Mouse (Mus musculus) limb, embryonic 15.5 days (tissue): Measurements from ENCODE around the gene Rsph1. TPM values are rescaled to one million over a fixed set of nuclear protein-coding genes. Genes with fewer than 3 reads are reported as not detected.
"Not testable (repeated sequence)": the region's sequence is repeated elsewhere in the genome, so short reads cannot be mapped to it uniquely, and the experiment has no call there.

ENCODE experiments used
- ATAC-seq: fragments of 200-750 bp; cut with Nextera tagmentation; 2 replicates; pipeline ENCODE4 v1.8.0; 2017; ENCODE audit warnings: low read depth, moderate TSS enrichment; ENCODE audit not compliant: insufficient number of reproducible peaks, low FRiP score, low TSS enrichment
- H3K27ac ChIP-seq: fragments of 300-500 bp; sonication (generic); 2 replicates; pipeline ENCODE4 v1.5.1; 2015; ENCODE audit warnings: moderate library complexity, mild to moderate bottlenecking, inconsistent platforms
- H3K27me3 ChIP-seq: fragments of 300-500 bp; sonication (generic); 2 replicates; pipeline ENCODE4 v1.6.1; 2015; ENCODE audit warnings: inconsistent platforms
- H3K36me3 ChIP-seq: fragments of 300-500 bp; sonication (generic); 2 replicates; pipeline ENCODE4 v1.6.1; 2015; ENCODE audit warnings: inconsistent platforms
- H3K4me1 ChIP-seq: fragments of 300-500 bp; sonication (generic); 2 replicates; pipeline ENCODE4 v1.6.1; 2015; ENCODE audit warnings: inconsistent platforms
- H3K4me2 ChIP-seq: fragments of 300-500 bp; sonication (generic); 2 replicates; pipeline ENCODE4 v1.6.1; 2015; ENCODE audit warnings: mild to moderate bottlenecking, inconsistent platforms
- H3K4me3 ChIP-seq: fragments of 300-500 bp; sonication (generic); 2 replicates; pipeline ENCODE4 v1.5.1; 2015; ENCODE audit warnings: mild to moderate bottlenecking, inconsistent platforms
- H3K9ac ChIP-seq: fragments of 300-500 bp; sonication (generic); 2 replicates; pipeline ENCODE4 v1.6.1; 2015; ENCODE audit warnings: inconsistent platforms
- H3K9me3 ChIP-seq: fragments of 300-500 bp; sonication (generic); 2 replicates; pipeline ENCODE4 v1.6.1; 2016; ENCODE audit warnings: inconsistent platforms
- WGBS: fragments of 180-500 bp; shearing (Covaris S2); methylation state at CpG from one replicate; pipeline ENCODE4 v1.1.7; 2015; 5-methylcytosine and 5-hydroxymethylcytosine counted together
- polyA plus RNA-seq: library from polyadenylated mRNA; unstranded; fragments of >200 nt; fragmentation: Nextera tagmentation; extraction: Ambion mirVana; gene quantifications from 2 replicates; pipeline ENCODE4 v1.2.1, GENCODE M21; 2015

Rsph1 gene
- polyA plus RNA-seq, 1 experiment from 2014 or later = 0.70 TPM

DNA sequence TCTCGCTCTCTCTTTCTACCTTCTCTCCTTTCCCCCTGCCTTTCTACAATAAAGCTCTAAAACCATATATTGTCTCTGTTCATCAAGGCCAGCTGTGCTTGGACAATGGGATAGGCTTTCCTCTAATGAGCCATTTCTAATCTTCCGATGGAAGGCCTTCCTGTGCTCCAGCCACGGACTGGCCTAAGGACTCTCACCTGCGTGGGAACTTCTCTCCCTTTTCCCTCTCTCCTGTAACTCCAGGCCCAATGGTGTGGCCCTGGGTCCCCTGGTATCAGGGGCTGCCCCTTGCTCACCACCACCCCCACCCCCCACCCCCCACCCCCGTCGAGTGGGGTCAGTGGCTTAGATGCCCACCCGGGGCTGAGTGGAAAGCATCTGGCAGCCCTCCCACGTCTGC is 6.4 kb downstream of the Rsph1 start:
- 87% methylated on average over 8 of the region's 8 CpGs for WGBS
- not testable (repeated sequence) for H3K4me1 ChIP-seq, H3K9me3 ChIP-seq, H3K27me3 ChIP-seq, ATAC-seq, H3K9ac ChIP-seq, H3K36me3 ChIP-seq, H3K4me3 ChIP-seq, H3K27ac ChIP-seq, H3K4me2 ChIP-seq

- no peak overlapping the region for H3K4me3 ChIP-seq
- no peak overlapping the region for H3K4me2 ChIP-seq
- H3K4me1 ChIP-seq = 0 out of 2 replicates have a peak, but pooled peaks cover under 1% of the 10 kb centered on the region
- H3K36me3 ChIP-seq = no peaks in the 10 kb centered on the region
- 89% methylated on average over 4 of the region's 4 CpGs for WGBS
- no peak overlapping the region for H3K27ac ChIP-seq
- H3K27me3 ChIP-seq = no peaks in the 10 kb centered on the region
- ATAC-seq = no peak
- no peaks in the 10 kb centered on the region for H3K9me3 ChIP-seq
- no peak overlapping the region for H3K9ac ChIP-seq
Measured at GRCm38 (mm10) chr17:31270246-31270645, 6.9 kb downstream of the Rsph1 start.

GRCm38 (mm10) chr17:31269761-31270160 is 7.4 kb downstream of the Rsph1 start:
- Histone ChIP-seq H3K4me1 (0 out of 2 replicates have a peak, but pooled peaks cover 2% of the 10 kb centered on the region), H3K4me2 (no peak overlapping the region), H3K9me3 (no peaks in the 10 kb centered on the region), H3K4me3 (no peak overlapping the region), H3K27me3 (no peaks in the 10 kb centered on the region), H3K36me3 (no peaks in the 10 kb centered on the region), H3K9ac (no peak overlapping the region), H3K27ac (no peak overlapping the region)
- WGBS = 82% methylated on average over 2 of the region's 2 CpGs
- ATAC-seq = no peak

DNA sequence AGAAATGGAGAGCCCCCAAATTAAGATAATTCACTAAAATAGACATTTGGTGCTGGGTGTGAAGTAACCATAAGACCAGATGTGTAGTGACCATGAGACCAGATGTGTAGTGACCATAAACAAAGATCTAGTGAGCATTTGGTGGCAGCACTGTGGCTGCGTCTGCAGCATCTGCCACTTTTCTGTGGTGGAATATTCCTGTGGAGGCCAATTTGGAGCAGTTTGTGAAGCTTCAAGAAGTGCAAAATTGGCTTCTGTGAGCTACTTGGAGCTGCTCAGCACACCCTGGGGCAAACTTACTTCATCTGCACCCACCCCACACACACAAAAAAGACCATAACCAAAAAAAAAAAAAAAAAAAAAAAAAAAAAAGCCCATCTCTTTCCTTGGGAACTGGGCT is 9.2 kb downstream of the Rsph1 start:
- Histone ChIP-seq H3K9me3 (no peaks in the 10 kb centered on the region), H3K27ac (no peak overlapping the region), H3K4me2 (no peak overlapping the region), H3K36me3 (no peaks in the 10 kb centered on the region), H3K27me3 (no peaks in the 10 kb centered on the region), H3K4me3 (no peak overlapping the region), H3K9ac (no peak overlapping the region), H3K4me1 (0 out of 2 replicates have a peak, but pooled peaks cover 2% of the 10 kb centered on the region)
- 71% methylated on average over 1 of the region's 1 CpGs for WGBS
- no peak for ATAC-seq

GRCm38 (mm10) chr17:31267603-31268002 is 9.6 kb downstream of the Rsph1 start:
- ATAC-seq = no peak
- Histone ChIP-seq H3K9me3 (no peaks in the 10 kb centered on the region), H3K9ac (no peak overlapping the region), H3K4me3 (no peak overlapping the region), H3K4me1 (0 out of 2 replicates have a peak, but pooled peaks cover 2% of the 10 kb centered on the region), H3K36me3 (no peaks in the 10 kb centered on the region), H3K27me3 (no peaks in the 10 kb centered on the region), H3K27ac (no peak overlapping the region), H3K4me2 (no peak overlapping the region)
- WGBS = 77% methylated on average over 6 of the region's 6 CpGs

DNA sequence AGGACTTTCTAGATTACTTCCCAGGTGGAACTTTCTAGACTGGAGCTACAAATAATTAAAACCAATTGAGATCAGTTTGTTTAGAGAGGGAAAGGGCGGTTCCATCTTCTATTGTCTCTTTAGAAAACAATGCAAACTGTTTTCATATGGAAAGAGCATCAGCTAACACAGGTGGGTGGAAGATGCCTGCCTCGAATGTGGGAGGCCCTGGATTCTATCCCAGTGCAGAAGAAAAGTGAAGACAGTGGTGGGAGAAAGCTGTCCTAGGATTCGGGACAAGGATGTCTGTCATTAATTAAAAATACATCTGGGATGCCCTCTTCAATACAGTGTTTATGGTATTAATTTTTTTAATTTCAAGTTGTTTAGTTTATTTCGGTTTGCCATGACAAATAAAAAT is 10.0 kb downstream of the Rsph1 start:
- Histone ChIP-seq H3K27me3 (no peaks in the 10 kb centered on the region), H3K4me2 (no peak overlapping the region), H3K36me3 (no peaks in the 10 kb centered on the region), H3K4me1 (0 out of 2 replicates have a peak, but pooled peaks cover 2% of the 10 kb centered on the region), H3K9me3 (no peaks in the 10 kb centered on the region), H3K9ac (no peak overlapping the region), H3K4me3 (no peak overlapping the region), H3K27ac (no peak overlapping the region)
- no peak for ATAC-seq
- 64% methylated on average over 4 of the region's 4 CpGs for WGBS

DNA sequence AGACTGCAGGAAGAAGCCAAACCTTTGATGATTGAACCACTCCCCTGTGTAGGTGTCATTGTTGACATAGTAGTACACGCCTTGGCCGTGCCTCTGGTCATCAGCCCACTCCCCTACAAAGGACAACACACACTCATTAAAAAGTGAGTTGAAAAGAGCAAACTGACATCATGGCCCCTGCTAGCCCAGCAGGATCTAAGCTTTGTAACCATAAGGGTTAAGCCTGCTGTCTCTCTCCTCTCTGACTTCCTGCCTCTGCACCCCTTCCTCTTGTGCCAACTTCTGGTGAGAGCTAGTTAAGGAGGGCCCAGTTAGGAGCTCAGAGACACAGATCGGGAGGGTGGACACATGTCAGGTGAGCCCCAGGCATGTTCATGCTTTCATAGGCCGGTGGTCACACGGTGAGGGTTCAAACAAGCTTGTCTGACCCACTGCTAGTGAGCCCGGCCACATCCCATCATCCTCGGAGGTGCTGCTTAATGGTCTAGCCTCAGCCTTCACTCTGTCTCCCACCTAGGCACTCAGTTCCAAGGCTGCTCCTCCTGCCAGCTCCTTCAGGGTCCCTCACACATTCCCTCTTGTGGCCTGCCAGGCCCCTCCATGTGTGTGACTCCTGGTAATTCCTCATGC is 10.7 kb downstream of the Rsph1 start:
- Histone ChIP-seq H3K9me3 (no peaks in the 10 kb centered on the region), H3K27ac (no peak overlapping the region), H3K4me1 (0 out of 2 replicates have a peak, but pooled peaks cover 2% of the 10 kb centered on the region), H3K36me3 (no peaks in the 10 kb centered on the region), H3K4me2 (no peak overlapping the region), H3K27me3 (no peaks in the 10 kb centered on the region), H3K4me3 (no peak overlapping the region), H3K9ac (no peak overlapping the region)
- ATAC-seq = no peak
- WGBS = 71% methylated on average over 7 of the region's 7 CpGs

GRCm38 (mm10) chr17:31265831-31266230 is 11.4 kb downstream of the Rsph1 start:
- Histone ChIP-seq H3K27ac (no peak overlapping the region), H3K4me3 (no peak overlapping the region), H3K9ac (no peak overlapping the region), H3K4me1 (0 out of 2 replicates have a peak, but pooled peaks cover 2% of the 10 kb centered on the region), H3K4me2 (no peak overlapping the region), H3K9me3 (no peaks in the 10 kb centered on the region), H3K36me3 (no peaks in the 10 kb centered on the region), H3K27me3 (no peaks in the 10 kb centered on the region)
- WGBS = 86% methylated on average over 9 of the region's 9 CpGs
- no peak for ATAC-seq

- Histone ChIP-seq H3K27me3 (no peaks in the 10 kb centered on the region), H3K27ac (no peak overlapping the region), H3K4me1 (0 out of 2 replicates have a peak, but pooled peaks cover 2% of the 10 kb centered on the region), H3K4me2 (no peak overlapping the region), H3K9me3 (no peaks in the 10 kb centered on the region), H3K9ac (no peak overlapping the region), H3K4me3 (no peak overlapping the region), H3K36me3 (no peaks in the 10 kb centered on the region)
- WGBS = 13% methylated on average over 3 of the region's 3 CpGs
- no peak for ATAC-seq
Measured at GRCm38 (mm10) chr17:31265171-31265572, 12.0 kb downstream of the Rsph1 start.

- Histone ChIP-seq H3K36me3 (no peaks in the 10 kb centered on the region), H3K9ac (no peak overlapping the region), H3K27ac (no peak overlapping the region), H3K4me3 (no peak overlapping the region), H3K4me2 (no peak overlapping the region), H3K4me1 (0 out of 2 replicates have a peak, but pooled peaks cover 2% of the 10 kb centered on the region), H3K9me3 (no peaks in the 10 kb centered on the region), H3K27me3 (no peaks in the 10 kb centered on the region)
- 51% methylated on average over 6 of the region's 6 CpGs for WGBS
- no peak for ATAC-seq
Measured at GRCm38 (mm10) chr17:31264372-31264771, 12.8 kb downstream of the Rsph1 start.

DNA sequence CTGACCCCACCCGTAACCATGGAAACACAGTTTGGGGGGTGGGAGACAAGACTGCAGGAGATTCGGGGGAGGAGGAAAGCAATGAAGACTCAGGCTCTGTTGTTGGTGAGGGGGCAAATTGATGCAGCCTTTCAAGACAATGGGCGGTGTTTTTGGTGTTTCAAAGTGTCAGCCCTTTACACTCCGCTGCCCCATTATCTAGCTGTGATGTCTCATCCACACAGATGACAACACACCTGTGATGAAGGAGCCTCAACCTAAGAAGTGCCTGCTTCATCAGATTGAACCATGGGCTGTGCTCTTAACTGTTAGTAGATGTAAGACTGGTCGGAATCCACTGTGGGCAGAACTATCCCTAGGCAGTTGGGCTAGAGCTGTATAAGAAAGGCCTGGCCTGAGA is 13.4 kb downstream of the Rsph1 start:
- no peak overlapping the region for H3K4me3 ChIP-seq
- H3K27ac ChIP-seq = no peak overlapping the region
- 0 out of 2 replicates have a peak, but pooled peaks cover 2% of the 10 kb centered on the region for H3K4me1 ChIP-seq
- H3K27me3 ChIP-seq = no peaks in the 10 kb centered on the region
- WGBS = 93% methylated on average over 5 of the region's 5 CpGs
- no peaks in the 10 kb centered on the region for H3K36me3 ChIP-seq
- no peaks in the 10 kb centered on the region for H3K9me3 ChIP-seq
- H3K9ac ChIP-seq = no peak overlapping the region
- no peak for ATAC-seq
- no peak overlapping the region for H3K4me2 ChIP-seq

DNA sequence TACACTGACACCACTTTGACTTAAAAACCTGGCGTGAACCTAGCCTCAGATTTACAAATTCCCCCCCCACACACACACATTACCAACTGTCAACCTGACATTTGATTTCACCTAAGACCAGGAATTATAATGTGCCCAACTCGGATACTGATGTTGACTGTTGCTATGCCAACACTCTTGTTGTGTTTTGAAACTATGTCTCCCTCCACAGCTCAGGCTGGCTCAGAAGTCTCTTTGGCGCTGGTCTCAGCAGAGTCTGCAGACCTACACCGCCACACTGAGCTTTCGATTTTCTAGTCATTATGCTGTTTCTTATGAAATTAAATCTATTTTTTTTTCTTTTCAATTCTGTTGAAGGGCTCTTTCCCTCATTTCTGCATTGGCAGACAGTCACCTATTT is 14.5 kb downstream of the Rsph1 start:
- no peaks in the 10 kb centered on the region for H3K27me3 ChIP-seq
- H3K4me1 ChIP-seq = 0 out of 2 replicates have a peak, but pooled peaks cover 2% of the 10 kb centered on the region
- no peak overlapping the region for H3K4me3 ChIP-seq
- no peaks in the 10 kb centered on the region for H3K36me3 ChIP-seq
- 69% methylated on average over 5 of the region's 5 CpGs for WGBS
- ATAC-seq = no peak
- H3K9me3 ChIP-seq = no peaks in the 10 kb centered on the region
- H3K4me2 ChIP-seq = no peak overlapping the region
- H3K9ac ChIP-seq = no peak overlapping the region
- H3K27ac ChIP-seq = no peak overlapping the region
